Mouse (Mus musculus): ENCODE measurements at regions not wholly inside any gene's neighbourhood (a gene's known extent, or its start where the extent isn't known, plus 50 kb on each side); places are given as distances from the start of the nearest gene placed in this dataset.
"Not testable (repeated sequence)": the region's sequence is repeated elsewhere in the genome, so short reads cannot be mapped to it uniquely, and the experiment has no call there.

GRCm38 (mm10) chr6:68370010-68370409 is 834.4 kb upstream of the Tacstd2 start:
- 80% methylated on average over 6 of the region's 6 CpGs for WGBS
- Histone ChIP-seq H3K36me3 (no peaks in the 10 kb centered on the region), H3K27ac (no peak overlapping the region), H3K4me1 (no peaks in the 10 kb centered on the region), H3K27me3 (no peaks in the 10 kb centered on the region), H3K9ac (no peak overlapping the region), H3K4me3 (replicated peaks) (no peak overlapping the region), H3K9me3 (replicated peaks) (no peaks in the 10 kb centered on the region), H3K4me2 (no peak overlapping the region)
- ATAC-seq (replicated peaks; ENCODE audit: low FRiP score) = no peak

GRCm38 (mm10) chr6:68339846-68340245 is 804.2 kb upstream of the Tacstd2 start:
- ATAC-seq (replicated peaks; ENCODE audit: low FRiP score) = 0 out of 2 replicates have a peak, but pooled peaks have one; percentile 29
- Histone ChIP-seq H3K4me1 (no peaks in the 10 kb centered on the region), H3K4me3 (replicated peaks) (no peak overlapping the region), H3K27me3 (no peaks in the 10 kb centered on the region), H3K9ac (no peak overlapping the region), H3K4me2 (no peak overlapping the region), H3K27ac (no peak overlapping the region), H3K36me3 (no peaks in the 10 kb centered on the region), H3K9me3 (replicated peaks) (no peaks in the 10 kb centered on the region)
- 43% methylated on average over 2 of the region's 2 CpGs for whole genome bisulfite sequencing

GRCm38 (mm10) chr6:68339205-68339604 is 803.6 kb upstream of the Tacstd2 start:
- H3K9ac ChIP-seq; H3K36me3 ChIP-seq; H3K4me1 ChIP-seq; ATAC-seq (replicated peaks; ENCODE audit: low FRiP score); H3K27me3 ChIP-seq; H3K27ac ChIP-seq; H3K4me3 ChIP-seq (replicated peaks); H3K9me3 ChIP-seq (replicated peaks); H3K4me2 ChIP-seq: not testable (repeated sequence)

GRCm38 (mm10) chr6:68311409-68311808 is 775.8 kb upstream of the Tacstd2 start:
- H3K27ac ChIP-seq = no peak overlapping the region
- H3K9ac ChIP-seq = no peak overlapping the region
- H3K36me3 ChIP-seq = no peaks in the 10 kb centered on the region
- no peaks in the 10 kb centered on the region for H3K4me1 ChIP-seq
- H3K27me3 ChIP-seq = no peaks in the 10 kb centered on the region
- no peak overlapping the region for H3K4me2 ChIP-seq
- no peak overlapping the region for H3K4me3 ChIP-seq (replicated peaks)
- ATAC-seq (replicated peaks; ENCODE audit: low FRiP score) = no peak
- no peaks in the 10 kb centered on the region for H3K9me3 ChIP-seq (replicated peaks)

- no peaks in the 10 kb centered on the region for H3K4me1 ChIP-seq
- no peak overlapping the region for H3K4me3 ChIP-seq (replicated peaks)
- H3K4me2 ChIP-seq = no peak overlapping the region
- H3K9me3 ChIP-seq (replicated peaks) = no peaks in the 10 kb centered on the region
- no peak overlapping the region for H3K9ac ChIP-seq
- H3K27me3 ChIP-seq = no peaks in the 10 kb centered on the region
- ATAC-seq (replicated peaks; ENCODE audit: low FRiP score) = no peak
- no peaks in the 10 kb centered on the region for H3K36me3 ChIP-seq
- no peak overlapping the region for H3K27ac ChIP-seq
- WGBS = 76% methylated on average over 1 of the region's 1 CpGs
These were observed 766.5 kb upstream of the Tacstd2 start for GRCm38 (mm10) chr6:68302133-68302532.

- no peak overlapping the region for H3K27ac ChIP-seq
- ATAC-seq (replicated peaks; ENCODE audit: low FRiP score) = no peak
- WGBS = 70% methylated on average over 2 of the region's 2 CpGs
These were observed 721.1 kb upstream of the Tacstd2 start for GRCm38 (mm10) chr6:68256725-68257124.

GRCm38 (mm10) chr6:68256151-68256550 is 720.6 kb upstream of the Tacstd2 start:
- H3K27me3 ChIP-seq = no peaks in the 10 kb centered on the region
- H3K27ac ChIP-seq = no peak overlapping the region
- no peaks in the 10 kb centered on the region for H3K9me3 ChIP-seq (replicated peaks)
- WGBS = 94% methylated on average over 2 of the region's 2 CpGs
- no peak overlapping the region for H3K9ac ChIP-seq
- H3K36me3 ChIP-seq = no peaks in the 10 kb centered on the region
- H3K4me3 ChIP-seq (replicated peaks) = no peak overlapping the region
- no peaks in the 10 kb centered on the region for H3K4me1 ChIP-seq
- no peak overlapping the region for H3K4me2 ChIP-seq
- no peak for ATAC-seq (replicated peaks; ENCODE audit: low FRiP score)

More at GRCm38 (mm10) chr6:68256725-68257124, 721.1 kb upstream of the Tacstd2 start:
- no peak overlapping the region for H3K4me2 ChIP-seq
- H3K9ac ChIP-seq = no peak overlapping the region
- no peaks in the 10 kb centered on the region for H3K36me3 ChIP-seq
- no peaks in the 10 kb centered on the region for H3K9me3 ChIP-seq (replicated peaks)
- H3K4me1 ChIP-seq = no peaks in the 10 kb centered on the region
- H3K4me3 ChIP-seq (replicated peaks) = no peak overlapping the region
- no peaks in the 10 kb centered on the region for H3K27me3 ChIP-seq

- Histone ChIP-seq H3K4me3 (replicated peaks) (no peak overlapping the region), H3K4me1 (no peaks in the 10 kb centered on the region), H3K27me3 (no peaks in the 10 kb centered on the region), H3K4me2 (no peak overlapping the region), H3K36me3 (no peaks in the 10 kb centered on the region), H3K27ac (no peak overlapping the region), H3K9ac (no peak overlapping the region), H3K9me3 (replicated peaks) (no peaks in the 10 kb centered on the region)
- no peak for ATAC-seq (replicated peaks; ENCODE audit: low FRiP score)
These were observed 717.1 kb upstream of the Tacstd2 start for GRCm38 (mm10) chr6:68252730-68253129.

GRCm38 (mm10) chr6:68251320-68251719 is 715.7 kb upstream of the Tacstd2 start:
- H3K9ac ChIP-seq; H3K27ac ChIP-seq; H3K36me3 ChIP-seq; ATAC-seq (replicated peaks; ENCODE audit: low FRiP score); H3K4me1 ChIP-seq; H3K4me2 ChIP-seq; H3K4me3 ChIP-seq (replicated peaks); H3K9me3 ChIP-seq (replicated peaks); H3K27me3 ChIP-seq: not testable (repeated sequence)
- no CpG with 5 or more reads among the region's 8 CpGs for WGBS

- not testable (repeated sequence) for H3K4me2 ChIP-seq; H3K27me3 ChIP-seq; H3K9me3 ChIP-seq (replicated peaks); H3K9ac ChIP-seq; H3K36me3 ChIP-seq; ATAC-seq (replicated peaks; ENCODE audit: low FRiP score); H3K27ac ChIP-seq; H3K4me3 ChIP-seq (replicated peaks); H3K4me1 ChIP-seq
- WGBS = 92% methylated on average over 2 of the region's 2 CpGs
These were observed 714.8 kb upstream of the Tacstd2 start for GRCm38 (mm10) chr6:68250392-68250791.

- H3K27ac ChIP-seq; H3K27me3 ChIP-seq; ATAC-seq (replicated peaks; ENCODE audit: low FRiP score); H3K9me3 ChIP-seq (replicated peaks); H3K4me2 ChIP-seq; H3K36me3 ChIP-seq; H3K4me3 ChIP-seq (replicated peaks); H3K9ac ChIP-seq; H3K4me1 ChIP-seq: not testable (repeated sequence)
- WGBS = 91% methylated on average over 8 of the region's 10 CpGs
These were observed 713.7 kb upstream of the Tacstd2 start for GRCm38 (mm10) chr6:68249259-68249658.

GRCm38 (mm10) chr6:68248018-68248533 is 712.5 kb upstream of the Tacstd2 start:
- not testable (repeated sequence) for H3K9me3 ChIP-seq (replicated peaks); ATAC-seq (replicated peaks; ENCODE audit: low FRiP score)
- 92% methylated on average over 19 of the region's 19 CpGs for WGBS

GRCm38 (mm10) chr6:68242749-68243148 is 707.2 kb upstream of the Tacstd2 start:
- H3K9ac ChIP-seq; H3K4me1 ChIP-seq; H3K9me3 ChIP-seq (replicated peaks); H3K27me3 ChIP-seq; H3K27ac ChIP-seq; H3K36me3 ChIP-seq; ATAC-seq (replicated peaks; ENCODE audit: low FRiP score); H3K4me3 ChIP-seq (replicated peaks); H3K4me2 ChIP-seq: not testable (repeated sequence)
- WGBS = no CpG with 5 or more reads among the region's 8 CpGs

More at GRCm38 (mm10) chr6:68248018-68248533, 712.5 kb upstream of the Tacstd2 start:
- not testable (repeated sequence) for H3K4me2 ChIP-seq; H3K27me3 ChIP-seq; H3K9ac ChIP-seq; H3K4me1 ChIP-seq; H3K36me3 ChIP-seq; H3K4me3 ChIP-seq (replicated peaks); H3K27ac ChIP-seq

Data from kidney, embryonic 15.5 days (tissue).